Mouse (Mus musculus) liver, adult 2 months (tissue): ENCODE measurements around the gene Pfn3. TPM values are rescaled to one million over a fixed set of nuclear protein-coding genes. Genes with fewer than 3 reads are reported as not detected.

Experiments
- DNase-seq: peaks from one replicate; pipeline ENCODE4 v3.0.0-alpha.2; 2011; ENCODE audit warnings: low read depth, low spot score; ENCODE audit errors: extremely low read depth
- H3K27ac ChIP-seq: fragments of 200-500 bp; replicated peaks from 2 replicates; pipeline ENCODE4 v1.5.1; 2012; ENCODE audit warnings: low read depth, mild to moderate bottlenecking, control low read depth, inconsistent platforms, low read length; ENCODE audit not compliant: insufficient read depth
- H3K27me3 ChIP-seq: fragments of 200-500 bp; 2 replicates; pipeline ENCODE4 v1.6.1; 2012; ENCODE audit warnings: mild to moderate bottlenecking, moderate library complexity, low read length, inconsistent platforms; ENCODE audit not compliant: control insufficient read depth, insufficient read depth
- H3K36me3 ChIP-seq: fragments of 200-500 bp; 2 replicates; pipeline ENCODE4 v1.6.1; 2012; ENCODE audit warnings: low read length, inconsistent platforms; ENCODE audit not compliant: control insufficient read depth, insufficient read depth
- H3K4me1 ChIP-seq: fragments of 200-500 bp; 2 replicates; pipeline ENCODE4 v1.6.1; 2011; ENCODE audit warnings: low read length; ENCODE audit not compliant: control insufficient read depth, insufficient read depth
- H3K4me3 ChIP-seq: fragments of 200-500 bp; 2 replicates; pipeline ENCODE4 v1.5.1; 2011; ENCODE audit warnings: low read depth, mild to moderate bottlenecking, control low read depth, low read length, moderate library complexity; ENCODE audit not compliant: insufficient read depth
- H3K79me2 ChIP-seq: fragments of 200-500 bp; 2 replicates; pipeline ENCODE4 v1.6.1; 2012; ENCODE audit warnings: inconsistent platforms, mild to moderate bottlenecking, low read length, moderate library complexity; ENCODE audit not compliant: control insufficient read depth, insufficient read depth
- H3K9ac ChIP-seq: fragments of 200-500 bp; 2 replicates; pipeline ENCODE4 v1.6.1; 2012; ENCODE audit warnings: low read depth, mild to moderate bottlenecking, control low read depth, inconsistent platforms, low read length
- CTCF ChIP-seq: fragments of 200-500 bp; IDR thresholded peaks from 2 replicates; pipeline ENCODE4 v1.5.1; 2011; ENCODE audit warnings: low read depth, low read length, control low read depth
- POLR2A ChIP-seq: fragments of 200-500 bp; IDR thresholded peaks from 2 replicates; pipeline ENCODE4 v1.6.1; 2011; ENCODE audit warnings: low read length, control low read depth; ENCODE audit not compliant: insufficient read depth; ENCODE audit errors: extremely low read depth
- WGBS: fragments of 180-500 bp; shearing (Covaris S2); methylation state at CpG from one replicate; pipeline ENCODE4 v1.1.7; 2018; 5-methylcytosine and 5-hydroxymethylcytosine counted together
- polyA plus RNA-seq: library from polyadenylated mRNA; depleted of rRNA; stranded (reverse); fragments of >200 nt; gene quantifications from 2 replicates; pipeline ENCODE4 v1.2.3, GENCODE M21; 2012; rRNA removed
- total RNA-seq: library from RNA; depleted of rRNA; stranded (reverse); fragments of >200 nt; gene quantifications from 2 replicates; pipeline ENCODE4 v1.2.3, GENCODE M21; 2014; rRNA removed

Gene Pfn3
- not detected in 2 replicates for total RNA-seq
- not detected in 2 replicates for polyA plus RNA-seq

DNA sequence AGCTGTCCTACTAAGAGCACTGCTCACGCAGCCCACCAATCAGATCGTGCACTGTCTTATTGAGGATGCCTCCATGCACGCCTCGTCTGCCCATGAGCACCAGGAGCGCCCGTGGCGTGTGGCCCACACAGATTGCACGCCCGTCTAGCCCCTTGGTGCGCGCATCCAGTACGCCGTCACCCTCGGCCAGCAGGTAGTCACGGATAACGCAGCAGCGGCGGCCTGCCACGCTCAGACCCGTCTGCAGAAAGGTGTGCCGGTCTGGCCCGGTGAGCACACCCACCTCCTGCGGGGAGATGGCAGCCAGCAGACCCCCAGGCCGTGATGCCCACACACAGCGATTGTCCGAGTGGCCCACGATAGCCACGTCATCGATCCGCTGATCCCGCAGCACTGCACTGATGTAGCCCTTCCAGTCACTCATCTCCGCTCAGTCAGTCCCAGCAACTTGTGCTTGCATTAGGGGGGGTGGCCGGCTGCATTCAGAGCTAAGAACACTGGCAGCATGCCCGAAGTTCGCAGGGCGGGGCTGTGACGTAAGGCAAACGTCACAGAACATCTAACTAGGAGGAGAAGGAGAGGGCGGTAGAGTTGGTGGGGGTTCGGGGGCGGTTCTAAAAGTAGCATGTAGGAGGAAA lies at the start of gene Pfn3:
TSS of gene Pfn3 (minus strand) at position 490 of the 638 bp plus-strand sequence.
- Histone ChIP-seq H3K9ac (no peak within 1 kb of the TSS), H3K4me3 (no peak within 1 kb of the TSS), H3K79me2 (no peaks in the 10 kb centered on the region), H3K4me1 (no peaks in the 10 kb centered on the region), H3K27ac (no peak within 1 kb of the TSS), H3K36me3 (0 out of 2 replicates have a peak, but pooled peaks cover 2% of the 10 kb centered on the region), H3K27me3 (no peaks in the 10 kb centered on the region)
- TF ChIP-seq CTCF = no peak
- no peak for TF ChIP-seq POLR2A
- no peak for DNase-seq
- 30% methylated on average over 41 of the region's 41 CpGs for WGBS

DNA sequence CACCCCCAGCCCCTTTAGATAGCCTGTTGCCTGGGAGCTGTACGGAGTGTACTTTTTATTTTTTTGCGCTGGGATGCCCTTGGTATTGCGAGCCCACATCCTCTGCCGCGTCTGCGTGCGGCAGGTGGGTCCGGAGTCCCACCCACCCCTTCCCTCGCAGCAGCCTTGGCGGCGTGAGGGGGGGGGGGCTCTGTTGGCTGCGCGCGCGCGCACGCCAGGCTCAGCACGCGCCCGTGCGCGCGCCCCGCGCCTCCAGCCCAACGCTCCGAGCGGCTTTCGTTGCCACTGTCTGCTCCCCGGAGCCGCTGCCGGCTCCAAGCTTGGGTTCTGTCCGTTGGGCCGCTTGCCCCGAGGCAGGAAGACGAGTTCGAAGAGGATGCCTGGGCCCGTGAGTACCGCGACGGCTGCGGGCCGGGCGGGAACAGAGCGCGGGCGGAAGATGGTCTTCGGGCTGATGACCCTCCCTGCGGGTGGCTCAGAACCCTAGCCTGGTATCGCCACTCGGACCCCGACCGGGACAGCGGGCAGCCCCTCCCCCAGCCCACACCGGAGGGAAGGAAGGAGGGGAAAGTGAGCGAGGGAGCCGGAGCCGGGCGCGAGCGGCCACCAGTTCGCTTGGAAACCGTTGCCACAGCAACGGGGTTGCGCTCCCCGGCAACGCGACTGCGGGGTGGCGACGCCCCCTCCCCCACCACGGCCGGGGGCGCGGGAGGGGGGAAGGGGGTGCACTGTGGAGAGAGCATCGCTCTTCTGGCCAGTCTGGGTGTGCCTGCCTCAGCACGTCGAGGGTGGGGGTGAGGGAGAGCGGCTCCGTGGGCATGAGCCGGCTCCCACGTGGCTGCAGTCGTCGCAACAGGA lies 49.2 kb upstream of the Pfn3 start, which contains the start of gene Prr7:
TSS of gene Prr7 (plus strand) at position 241 of the 858 bp plus-strand sequence.
- 2% methylated on average over 81 of the region's 84 CpGs for WGBS
- Histone ChIP-seq H3K36me3 (no peaks in the 10 kb centered on the region), H3K4me3 (peak within 1 kb of the TSS; percentile 55), H3K27me3 (peaks cover 5% of the 10 kb centered on the region; the same call in 1 of the 2 replicates), H3K79me2 (no peaks in the 10 kb centered on the region), H3K27ac (no peak within 1 kb of the TSS), H3K9ac (peak within 1 kb of the TSS; percentile 5; the same call in 1 of the 2 replicates), H3K4me1 (no peaks in the 10 kb centered on the region)
- TF ChIP-seq CTCF (no peak), POLR2A (no peak)
- no peak for DNase-seq

DNA sequence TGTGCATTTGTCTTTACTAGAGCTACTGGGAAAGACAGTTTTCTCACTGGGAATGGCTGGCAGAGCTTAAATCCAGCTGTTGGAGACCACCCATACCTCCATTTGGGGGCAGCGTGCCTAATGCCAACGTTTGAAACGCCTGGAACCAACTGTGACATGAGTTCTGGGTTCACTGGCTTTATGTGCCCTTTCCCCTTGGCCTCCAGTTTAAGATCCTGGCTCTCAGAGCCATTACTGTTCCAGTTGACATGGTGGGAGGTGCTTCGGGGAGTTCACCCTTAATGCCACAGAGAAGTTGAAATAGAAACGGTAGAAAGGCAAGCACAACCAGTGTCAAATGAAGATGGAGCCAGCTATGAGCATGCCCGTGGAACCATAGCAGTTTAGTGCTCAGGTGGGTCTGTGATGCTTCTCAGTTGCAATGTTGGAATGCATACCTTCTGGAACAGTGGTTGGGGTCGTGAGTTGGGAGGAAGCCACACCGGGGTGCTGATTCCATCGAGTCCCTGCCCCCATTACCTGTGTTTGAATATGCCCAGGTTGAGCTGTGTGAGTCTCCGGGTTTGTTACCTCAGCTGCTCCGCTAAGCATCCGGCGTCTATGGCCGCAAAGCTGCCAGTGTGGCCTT lies 48.5 kb upstream of the Pfn3 start:
- no peaks in the 10 kb centered on the region for H3K79me2 ChIP-seq
- no peak overlapping the region for H3K4me3 ChIP-seq
- H3K4me1 ChIP-seq = no peaks in the 10 kb centered on the region
- peaks cover 5% of the 10 kb centered on the region; the same call in 1 of the 2 replicates for H3K27me3 ChIP-seq
- H3K27ac ChIP-seq = no peak overlapping the region
- TF ChIP-seq POLR2A (no peak), CTCF (no peak)
- 25% methylated on average over 14 of the region's 14 CpGs for WGBS
- H3K9ac ChIP-seq = no peak overlapping the region
- DNase-seq = no peak
- no peaks in the 10 kb centered on the region for H3K36me3 ChIP-seq

DNA sequence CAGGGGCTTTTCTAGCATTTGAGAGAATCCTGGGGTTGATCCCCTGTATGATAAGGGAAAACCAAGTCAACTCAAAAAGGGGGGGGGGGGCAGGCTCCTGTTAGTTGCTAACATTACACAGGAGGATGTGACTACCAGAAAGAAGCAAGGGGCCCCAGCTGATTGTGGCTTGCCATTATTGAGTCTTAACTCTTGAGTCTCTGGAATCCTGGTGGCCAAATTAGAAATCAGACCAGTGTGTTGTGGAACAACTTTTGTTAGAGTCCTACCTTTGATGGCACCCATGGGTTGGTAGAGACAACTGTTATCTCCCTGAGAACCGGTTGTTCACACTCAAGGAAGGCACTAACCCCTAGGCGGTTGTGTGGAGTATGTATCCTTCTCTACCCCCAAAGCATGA lies 47.9 kb upstream of the Pfn3 start:
- no peak overlapping the region for H3K4me3 ChIP-seq
- 80% methylated on average over 2 of the region's 2 CpGs for WGBS
- no peak overlapping the region for H3K9ac ChIP-seq
- no peak overlapping the region for H3K27ac ChIP-seq
- H3K36me3 ChIP-seq = no peaks in the 10 kb centered on the region
- TF ChIP-seq POLR2A = no peak
- TF ChIP-seq CTCF = no peak
- H3K79me2 ChIP-seq = no peaks in the 10 kb centered on the region
- no peak for DNase-seq
- H3K4me1 ChIP-seq = no peaks in the 10 kb centered on the region
- peaks cover 5% of the 10 kb centered on the region; the same call in 1 of the 2 replicates for H3K27me3 ChIP-seq

DNA sequence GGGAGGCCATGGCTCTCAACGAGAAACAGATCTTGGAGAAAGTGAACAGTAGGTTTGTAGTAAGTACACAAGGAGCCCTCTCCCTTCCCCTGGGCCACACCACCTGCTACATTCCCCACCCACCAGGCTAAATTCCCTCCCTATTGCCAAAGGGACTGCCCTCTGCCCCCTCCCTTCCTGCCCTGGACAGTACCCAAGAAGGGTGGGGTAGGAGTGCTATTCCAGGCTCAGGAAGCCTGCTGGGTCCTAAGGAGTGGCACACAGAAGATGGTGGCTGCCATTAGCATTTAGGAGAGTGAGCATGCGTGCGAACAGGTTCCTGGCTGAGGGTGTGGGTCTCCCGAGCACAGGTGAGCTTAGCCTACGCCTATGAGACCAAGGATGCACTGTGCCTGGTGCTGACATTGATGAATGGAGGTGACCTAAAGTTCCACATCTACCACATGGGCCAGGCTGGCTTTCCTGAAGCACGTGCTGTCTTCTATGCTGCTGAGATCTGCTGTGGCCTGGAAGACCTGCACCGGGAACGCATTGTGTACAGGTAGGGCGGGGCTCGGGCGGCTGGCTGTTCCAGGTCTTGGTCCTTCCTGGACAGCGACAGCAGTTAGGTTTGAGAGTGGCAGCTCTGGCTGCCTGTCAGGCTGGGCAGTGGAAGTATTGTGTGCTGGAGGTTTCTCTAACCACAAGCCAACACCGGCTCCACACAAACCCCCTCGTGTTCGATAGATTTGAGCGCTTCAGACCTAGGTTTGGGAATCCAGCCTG lies 36.9 kb upstream of the Pfn3 start:
- no peak overlapping the region for H3K27ac ChIP-seq
- H3K4me1 ChIP-seq = peaks cover 4% of the 10 kb centered on the region; the same call in 1 of the 2 replicates
- TF ChIP-seq CTCF (no peak), POLR2A (no peak)
- no peaks in the 10 kb centered on the region for H3K27me3 ChIP-seq
- no peak overlapping the region for H3K9ac ChIP-seq
- H3K4me3 ChIP-seq = no peak overlapping the region
- peaks cover 2% of the 10 kb centered on the region; the same call in 1 of the 2 replicates for H3K36me3 ChIP-seq
- no peak for DNase-seq
- 94% methylated on average over 16 of the region's 16 CpGs for WGBS
- H3K79me2 ChIP-seq = no peaks in the 10 kb centered on the region; the same call in 1 of the 2 replicates
